Mouse (Mus musculus): ENCODE data around the gene Ghitm.
A peak's percentile ranks its signal among the peaks of the same experiment; 100 is the strongest.
"Not testable (repeated sequence)": the region's sequence is repeated elsewhere in the genome, so short reads cannot be mapped to it uniquely, and the experiment has no call there.

Gene Ghitm

GRCm38 (mm10) chr14:37135127-37135593, at the start of gene Ghitm:
Gene Ghitm (minus strand): TSS chr14:37135272.
- peak; percentile 98 for DNase-seq

DNA sequence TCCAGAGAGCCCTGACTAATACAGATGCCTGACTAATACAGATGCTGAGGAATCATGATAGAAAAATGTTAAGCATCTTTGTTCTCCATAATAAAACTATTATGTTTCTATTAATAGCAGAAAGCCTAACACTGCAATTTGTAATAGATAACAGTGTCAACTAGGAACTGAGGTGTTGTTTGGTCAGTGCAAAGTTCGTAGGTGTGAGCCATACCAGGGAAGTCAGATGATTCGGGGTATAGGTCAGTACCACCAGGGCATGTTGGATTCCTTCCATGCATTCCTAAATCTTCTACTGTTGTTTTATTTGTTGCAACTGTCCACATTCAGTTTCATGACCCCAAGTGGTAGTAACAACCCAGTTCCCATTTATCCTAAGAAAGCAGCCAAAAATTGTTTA, 49.8 kb upstream of the Ghitm start:
- DNase-seq, result no peak

DNA sequence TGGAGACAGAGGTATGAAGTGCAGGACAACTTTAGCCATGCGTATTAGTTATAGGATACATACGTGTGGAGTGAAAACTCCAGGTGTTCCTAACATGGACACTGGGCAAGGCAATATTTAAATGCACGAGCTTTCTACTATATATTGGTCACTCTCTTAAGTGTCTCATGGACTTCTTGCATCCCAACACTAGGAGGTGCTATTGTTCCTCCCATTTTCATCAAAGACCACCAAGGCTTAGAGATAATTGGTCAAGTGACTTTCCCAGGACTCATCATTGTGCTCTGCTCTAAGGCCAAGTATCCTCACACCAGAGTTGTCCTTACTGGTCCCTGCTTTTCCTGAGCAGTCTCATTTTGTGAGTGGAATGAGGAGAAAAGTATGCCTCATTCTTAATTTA, 39.4 kb upstream of the Ghitm start:
- DNase-seq, result no peak

DNA sequence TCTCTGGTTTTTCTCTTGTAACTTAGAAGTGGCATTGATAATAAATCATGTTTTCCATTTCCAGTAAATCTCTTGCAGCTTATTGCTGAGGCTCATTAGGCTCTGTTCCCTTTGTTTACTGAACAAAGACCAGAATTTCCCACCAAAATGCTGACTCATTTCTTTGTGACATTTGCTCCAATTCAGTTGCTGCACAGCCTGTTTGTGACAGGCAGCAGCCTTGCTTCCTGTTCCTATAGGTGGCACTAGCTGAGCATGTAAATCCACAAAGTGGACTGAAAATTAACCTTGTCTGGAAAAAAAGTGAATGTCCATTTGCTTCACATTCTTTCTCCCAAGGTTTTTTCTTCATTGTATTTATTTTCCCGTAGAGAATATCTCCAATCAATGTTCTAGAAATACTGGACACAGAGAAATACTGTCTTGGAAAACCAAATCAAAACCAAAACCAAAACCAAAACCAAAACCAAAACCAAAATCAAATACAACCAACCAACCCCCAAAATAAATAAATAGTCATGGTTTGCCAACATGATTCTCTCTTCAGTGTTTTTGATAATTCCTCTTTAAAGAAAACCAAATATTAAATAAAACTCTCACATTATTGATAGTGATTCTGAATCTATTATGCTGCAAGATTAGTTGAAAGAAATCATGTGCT, 30.3 kb upstream of the Ghitm start:
- peak; percentile 18 to 24 for DNase-seq

- DNase-seq, result no peak
Measured at GRCm38 (mm10) chr14:37164392-37165032, 29.4 kb upstream of the Ghitm start.

GRCm38 (mm10) chr14:37163277-37163956, 28.3 kb upstream of the Ghitm start:
- no peak for DNase-seq

DNA sequence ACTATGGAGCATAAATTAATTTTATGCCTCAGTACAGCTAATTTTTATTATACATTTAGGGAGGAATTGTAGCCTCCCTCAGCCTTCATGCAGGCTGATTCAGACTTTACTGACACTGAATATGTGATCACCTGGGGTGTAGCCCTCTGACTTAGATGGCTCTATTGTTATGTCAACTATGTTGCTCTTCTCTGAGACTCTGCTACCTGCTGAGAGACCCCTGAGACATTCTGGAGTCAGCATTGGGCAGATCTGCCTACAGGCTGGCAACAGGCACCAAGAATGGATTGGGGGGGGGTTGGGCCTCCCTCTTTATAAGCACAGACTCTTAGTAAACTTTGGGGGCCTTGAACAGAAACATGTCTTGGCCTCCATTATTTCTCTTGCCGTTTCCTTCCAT, 19.3 kb upstream of the Ghitm start:
- no peak for DNase-seq

GRCm38 (mm10) chr14:37139051-37139710, 4.1 kb upstream of the Ghitm start:
- peak; percentile 31 to 58 for DNase-seq

GRCm38 (mm10) chr14:37137596-37137995, 2.5 kb upstream of the Ghitm start:
- not testable (repeated sequence) for DNase-seq

DNA sequence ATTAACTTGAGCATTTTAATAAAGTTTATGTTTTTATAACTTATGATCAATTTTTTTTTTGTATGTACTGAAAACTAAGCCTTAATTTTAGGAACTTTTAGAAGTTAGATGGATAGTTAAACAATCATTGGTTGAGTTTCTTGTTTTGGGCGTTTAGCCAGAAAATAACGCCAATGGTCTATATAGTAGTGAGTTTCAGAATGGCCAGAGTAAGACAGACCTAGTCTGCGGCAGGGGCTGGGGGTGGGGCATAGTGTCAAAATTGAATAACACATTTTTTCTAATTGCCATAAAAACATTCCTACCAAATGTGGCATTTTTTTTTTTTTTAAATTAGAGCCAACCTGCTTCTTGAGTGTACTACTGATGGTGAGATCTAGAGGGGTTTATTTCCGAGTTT, 1.0 kb upstream of the Ghitm start:
- no peak for DNase-seq

DNA sequence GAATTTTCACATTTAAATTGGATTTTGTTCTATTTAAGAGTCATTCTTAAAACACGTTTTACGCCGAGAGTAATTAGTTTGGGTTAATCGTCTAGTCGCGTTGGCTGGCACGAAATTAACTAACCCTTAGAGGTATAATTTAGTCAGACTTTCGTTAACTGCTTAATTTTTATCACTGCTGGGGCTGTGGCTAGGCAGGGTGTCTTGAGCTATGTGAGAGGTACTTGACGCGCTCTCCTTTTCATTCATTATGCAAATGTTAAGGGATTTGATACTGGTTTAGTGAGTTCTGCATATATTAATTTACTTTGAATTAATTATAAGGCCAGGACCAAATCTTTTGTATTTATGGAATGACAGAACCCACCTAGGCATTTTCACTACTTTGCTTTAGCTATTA, 599 bp upstream of the Ghitm start:
- no peak for DNase-seq

GRCm38 (mm10) chr14:37134304-37135126, 557 bp downstream of the Ghitm start:
- DNase-seq, result no peak

DNA sequence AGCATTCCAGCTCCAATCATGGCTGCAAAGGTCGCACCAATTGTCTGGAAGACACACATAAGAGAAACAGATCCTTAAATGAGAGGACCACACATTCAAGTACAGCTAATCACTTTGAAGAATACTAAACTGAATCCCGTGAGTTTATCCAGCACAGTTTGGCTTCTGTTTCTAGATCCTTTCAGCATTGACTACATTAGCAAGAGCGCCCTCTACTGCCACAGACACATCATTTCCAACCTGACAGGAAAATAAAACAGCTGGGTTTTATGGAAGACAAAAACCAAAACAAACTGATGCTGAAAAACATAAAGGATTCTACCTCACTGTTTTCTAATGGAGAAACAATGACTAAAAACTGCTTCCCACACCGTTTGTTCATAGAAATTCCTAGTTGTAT, 7.4 kb downstream of the Ghitm start:
- DNase-seq, result peak; percentile 57 to 74

- DNase-seq, result no peak
Measured at GRCm38 (mm10) chr14:37119233-37119632, 15.8 kb downstream of the Ghitm start.

GRCm38 (mm10) chr14:37113922-37114321, 21.1 kb downstream of the Ghitm start, which contains the start of gene 2610528A11Rik:
Gene 2610528A11Rik (minus strand): TSS chr14:37114022.
- DNase-seq, result no peak

DNA sequence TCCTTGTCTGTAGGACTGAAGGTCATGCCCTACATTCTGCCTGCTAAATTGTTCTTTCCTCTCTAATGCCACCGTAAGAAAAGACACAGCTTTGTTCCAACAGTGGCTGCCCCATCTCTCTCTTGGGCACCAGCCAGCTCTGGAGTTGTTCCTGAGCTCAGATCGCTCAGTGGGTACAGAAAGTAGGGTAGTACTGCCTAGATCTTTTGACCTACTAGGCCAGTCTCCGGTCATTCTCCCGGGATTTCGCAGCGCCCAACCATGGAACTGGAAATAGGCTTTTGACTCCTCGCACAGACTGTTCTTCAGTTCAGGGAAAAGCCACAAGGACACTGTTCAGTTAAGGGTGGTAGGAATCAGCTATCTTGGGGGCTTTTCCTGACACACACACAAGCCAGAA, 22.1 kb downstream of the Ghitm start:
- peak in 1 of 2 experiments; percentile 41 for DNase-seq

DNA sequence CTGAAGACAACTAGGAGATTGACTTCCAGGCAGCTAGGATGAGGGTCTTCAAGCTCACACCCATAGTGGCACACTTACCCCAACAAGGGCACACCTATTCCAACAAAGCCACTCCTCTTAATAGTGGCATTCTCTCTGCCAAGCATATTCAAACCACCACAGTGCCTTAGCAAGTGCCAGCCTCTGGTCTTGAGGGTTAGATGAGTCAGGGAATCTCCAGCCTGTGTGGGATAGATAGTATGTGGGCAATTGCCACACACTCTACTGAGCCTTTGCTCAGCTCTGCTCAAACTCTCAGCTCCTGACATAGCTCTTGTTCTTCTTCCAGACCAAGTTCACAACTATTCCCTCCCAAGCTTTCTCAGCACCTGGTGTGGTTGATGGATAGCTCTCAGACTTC, 23.7 kb downstream of the Ghitm start:
- no peak for DNase-seq

- DNase-seq, result no peak
Measured at GRCm38 (mm10) chr14:37110456-37110855, 24.6 kb downstream of the Ghitm start.

DNA sequence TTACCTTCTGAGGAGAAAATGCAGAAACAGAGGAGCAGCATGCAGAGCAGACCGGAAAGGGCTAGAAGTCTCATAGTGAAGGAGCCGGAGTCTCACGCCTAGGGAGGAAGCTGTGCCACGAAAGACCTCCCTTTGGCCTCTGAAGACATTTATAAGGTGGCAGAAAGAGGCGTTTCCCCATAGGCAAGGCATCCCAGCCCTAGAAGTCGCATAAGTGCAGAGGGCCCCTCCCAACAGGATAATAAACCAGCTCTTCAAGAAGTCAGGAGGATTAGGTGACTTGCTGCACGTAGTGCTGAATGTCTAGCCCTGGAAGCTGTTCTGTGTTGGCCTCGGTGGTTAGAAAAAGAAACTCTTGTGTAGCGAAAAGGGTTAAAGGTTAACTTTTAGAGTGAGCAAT, 25.1 kb downstream of the Ghitm start:
- no peak for DNase-seq

DNA sequence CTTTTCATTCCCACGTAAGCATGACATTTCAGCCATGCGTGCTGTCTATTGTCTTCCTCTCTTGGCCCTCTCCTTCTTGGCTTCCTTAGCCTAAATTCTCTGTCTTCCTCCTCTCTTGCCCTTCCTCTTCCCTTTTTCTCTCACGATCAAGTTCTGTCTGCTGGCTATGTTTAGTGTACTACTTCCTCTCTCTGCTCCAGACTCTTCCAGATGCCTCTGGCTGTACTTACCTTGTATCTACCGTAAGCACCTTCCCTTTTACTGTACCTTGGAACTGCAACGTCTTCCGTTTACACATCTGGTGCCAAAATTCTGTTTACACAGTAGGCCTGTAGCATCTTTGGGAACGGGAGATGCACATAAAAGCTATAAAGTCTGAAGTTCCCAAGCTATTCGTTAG, 25.6 kb downstream of the Ghitm start:
- no peak for DNase-seq

DNA sequence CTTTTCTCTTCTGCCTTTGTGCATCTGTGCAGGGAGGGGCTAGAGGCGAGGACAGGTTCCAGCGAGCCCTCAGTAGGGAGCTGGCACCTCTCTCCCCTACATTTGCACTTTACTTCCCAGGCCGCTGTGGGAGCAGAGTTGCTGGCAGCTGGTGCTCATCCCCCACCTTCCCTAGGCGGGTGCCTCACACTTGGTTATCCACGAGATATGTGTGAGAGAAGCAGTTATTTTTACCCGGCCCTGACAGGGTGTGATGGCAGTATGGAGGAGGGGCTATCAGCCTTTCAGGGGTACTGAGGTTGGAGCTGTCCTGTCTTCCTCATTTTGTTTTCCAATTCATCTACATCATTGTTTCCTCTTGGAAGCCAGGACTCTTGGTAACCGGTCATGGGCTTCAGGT, 29.2 kb downstream of the Ghitm start:
- DNase-seq, result no peak

DNA sequence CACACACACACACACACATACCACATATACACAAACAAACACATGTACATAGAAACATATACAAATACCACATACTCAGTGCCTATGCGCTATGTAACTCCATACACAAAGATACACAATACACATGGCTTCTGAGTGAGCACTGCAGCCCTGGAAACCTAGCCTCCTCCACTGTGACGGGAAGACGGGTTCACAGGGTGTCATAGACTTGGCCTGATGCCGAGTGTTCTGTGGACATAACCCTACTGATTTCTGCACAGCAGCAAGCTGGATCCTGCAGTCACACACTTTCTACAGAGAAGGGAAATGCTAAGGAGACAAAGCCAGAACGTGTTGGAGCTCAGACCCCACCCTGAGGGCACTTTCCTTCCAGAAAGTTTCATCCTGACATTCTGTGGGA, 30.3 kb downstream of the Ghitm start:
- DNase-seq, result peak; percentile 51 to 67

Data from kidney, postnatal 36 days (tissue).